Mouse (Mus musculus) 3T3-L1 (cell line): ENCODE data around the gene Acsm2.
"Not testable (repeated sequence)": the region's sequence is repeated elsewhere in the genome, so short reads cannot be mapped to it uniquely, and the experiment has no call there.

Experiments
- DNase-seq: peaks from one replicate; pipeline ENCODE4 v3.0.0-alpha.2; 2015; ENCODE audit warnings: low read depth, low spot score

Gene Acsm2

GRCm38 (mm10) chr7:119562476-119562875, 8.3 kb downstream of the Acsm2 start:
- not testable (repeated sequence) for DNase-seq

DNA sequence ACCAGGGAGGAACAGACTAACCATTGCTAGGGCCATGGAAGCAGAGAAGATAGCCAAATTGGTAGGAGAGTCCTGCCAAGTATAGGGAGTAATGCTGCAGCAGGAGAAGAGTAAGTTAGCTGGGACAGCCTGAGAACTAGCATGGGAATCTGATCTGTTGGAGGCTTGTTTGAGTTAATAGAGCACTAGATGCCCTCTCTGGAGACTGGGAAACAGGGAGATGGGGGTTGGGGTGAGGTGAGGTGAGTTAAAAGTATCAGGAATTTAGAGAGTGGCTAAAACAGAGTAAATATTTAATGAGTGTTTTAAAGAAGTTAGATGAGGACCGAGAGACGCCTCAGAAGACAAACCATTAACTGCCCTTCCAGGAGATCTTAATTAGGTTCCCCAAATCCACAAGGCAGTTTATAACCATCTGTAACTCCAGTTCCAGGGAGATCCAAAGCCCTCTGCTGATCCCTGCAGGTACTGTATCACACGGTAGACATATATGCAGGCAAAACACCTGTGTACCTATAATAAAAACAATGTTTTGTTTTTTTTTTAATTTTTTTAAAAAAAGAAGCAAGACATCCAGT, 40.5 kb downstream of the Acsm2 start:
- DNase-seq = no peak

DNA sequence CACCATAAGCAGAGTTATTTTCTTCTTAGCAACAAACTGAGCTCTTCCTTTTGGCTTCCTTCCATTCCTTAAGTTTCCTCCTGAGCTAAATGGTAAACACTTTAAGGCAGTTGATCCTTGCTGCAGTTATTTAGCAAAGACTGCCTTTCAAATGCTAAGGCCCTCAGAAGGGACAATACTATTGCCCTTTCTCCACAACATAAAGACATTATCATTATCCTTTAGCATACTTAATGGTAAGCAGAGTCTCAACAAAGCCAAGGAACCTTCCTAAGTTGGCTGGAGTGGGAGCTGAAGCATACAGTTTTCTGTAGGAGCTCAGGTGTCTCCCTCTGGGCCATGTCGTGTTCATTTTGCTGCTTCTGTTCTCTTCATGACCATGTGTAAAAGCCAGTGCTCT, 41.2 kb downstream of the Acsm2 start:
- no peak for DNase-seq

DNA sequence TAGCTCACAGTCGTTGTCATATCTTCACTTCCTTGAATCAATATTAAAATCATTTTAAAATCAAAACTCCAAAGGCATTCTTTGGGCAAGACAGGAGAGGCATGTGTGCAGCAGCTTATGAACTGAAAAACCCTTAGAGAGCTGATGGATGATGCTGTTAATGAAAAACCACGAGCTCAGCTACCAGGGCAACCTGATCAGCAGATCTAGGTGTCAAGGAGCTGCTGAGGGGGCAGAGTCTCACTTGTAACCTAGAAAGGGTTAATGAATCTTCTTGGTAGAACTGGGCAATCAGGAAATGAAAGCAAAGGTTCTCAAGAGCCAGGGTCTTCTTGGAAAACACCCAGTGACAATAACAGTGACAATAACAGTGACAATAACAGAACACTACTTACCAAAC, 42.4 kb downstream of the Acsm2 start:
- no peak for DNase-seq

DNA sequence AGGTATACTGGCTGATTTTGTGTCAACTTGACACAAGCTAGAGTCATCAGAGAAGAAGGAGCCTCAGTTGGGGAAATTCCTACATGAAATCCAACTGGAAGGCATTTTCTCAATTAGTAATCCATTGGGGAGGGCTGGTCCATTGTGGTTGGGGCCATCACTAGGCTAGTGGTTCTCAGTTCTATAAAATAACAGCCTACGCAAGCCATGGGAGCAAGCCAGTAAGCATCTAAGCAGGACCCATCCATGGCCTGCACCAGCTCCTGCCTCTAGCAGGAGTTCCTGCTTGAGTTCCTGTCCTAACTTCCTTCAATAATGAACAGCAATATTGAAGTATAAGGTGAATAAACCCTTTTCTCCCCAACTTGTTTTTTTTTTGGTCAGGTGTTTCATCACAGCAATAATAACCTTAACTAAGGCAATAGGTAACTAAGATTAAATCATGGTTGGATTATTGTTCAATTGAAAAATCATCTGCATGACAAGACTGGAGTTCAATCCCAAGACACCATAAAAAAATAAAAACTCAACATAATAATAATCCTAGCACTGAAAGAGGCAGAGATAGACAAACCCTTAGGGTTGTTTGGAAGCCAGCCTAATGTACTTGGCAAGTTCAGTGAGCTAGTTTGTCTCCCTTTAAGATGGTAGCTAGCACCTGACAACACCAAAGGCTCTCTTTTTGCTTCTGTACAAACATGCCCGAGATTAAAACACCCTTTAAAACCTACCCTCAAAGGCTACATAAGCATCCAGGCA, 47.2 kb downstream of the Acsm2 start:
- no peak for DNase-seq

GRCm38 (mm10) chr7:119601954-119602317, 47.8 kb downstream of the Acsm2 start:
- no peak for DNase-seq

GRCm38 (mm10) chr7:119604903-119605483, 50.9 kb downstream of the Acsm2 start:
- DNase-seq = no peak

GRCm38 (mm10) chr7:119605926-119606663, 52.0 kb downstream of the Acsm2 start:
- DNase-seq = no peak

GRCm38 (mm10) chr7:119606664-119607076, 52.5 kb downstream of the Acsm2 start, which contains the start of gene Acsm1:
Gene Acsm1, plus strand, starts transcription at chr7:119607026.
- DNase-seq = no peak

GRCm38 (mm10) chr7:119607796-119608515, 53.8 kb downstream of the Acsm2 start:
- DNase-seq = no peak

- DNase-seq = no peak
Observed at GRCm38 (mm10) chr7:119616531-119616930, 62.4 kb downstream of the Acsm2 start.

DNA sequence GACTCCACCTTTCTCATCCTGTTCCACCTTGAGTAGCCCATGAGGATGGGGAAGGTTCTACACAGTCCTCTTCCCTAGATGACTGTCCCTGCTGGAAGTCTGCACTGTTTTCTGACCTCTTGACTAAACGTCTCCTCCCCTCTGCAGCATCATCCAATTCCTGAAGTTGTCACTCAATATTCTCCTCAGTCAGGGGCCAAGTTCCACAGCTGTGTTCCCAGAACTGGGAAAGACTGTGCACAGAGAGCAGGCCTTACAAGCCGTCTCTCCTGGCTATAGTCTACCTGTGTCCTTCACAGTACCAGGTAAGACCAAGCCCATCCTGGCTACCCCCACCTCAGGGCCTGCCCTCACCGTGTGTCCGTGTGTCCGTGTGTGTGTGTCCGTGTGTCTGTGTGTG, 63.5 kb downstream of the Acsm2 start:
- no peak for DNase-seq

DNA sequence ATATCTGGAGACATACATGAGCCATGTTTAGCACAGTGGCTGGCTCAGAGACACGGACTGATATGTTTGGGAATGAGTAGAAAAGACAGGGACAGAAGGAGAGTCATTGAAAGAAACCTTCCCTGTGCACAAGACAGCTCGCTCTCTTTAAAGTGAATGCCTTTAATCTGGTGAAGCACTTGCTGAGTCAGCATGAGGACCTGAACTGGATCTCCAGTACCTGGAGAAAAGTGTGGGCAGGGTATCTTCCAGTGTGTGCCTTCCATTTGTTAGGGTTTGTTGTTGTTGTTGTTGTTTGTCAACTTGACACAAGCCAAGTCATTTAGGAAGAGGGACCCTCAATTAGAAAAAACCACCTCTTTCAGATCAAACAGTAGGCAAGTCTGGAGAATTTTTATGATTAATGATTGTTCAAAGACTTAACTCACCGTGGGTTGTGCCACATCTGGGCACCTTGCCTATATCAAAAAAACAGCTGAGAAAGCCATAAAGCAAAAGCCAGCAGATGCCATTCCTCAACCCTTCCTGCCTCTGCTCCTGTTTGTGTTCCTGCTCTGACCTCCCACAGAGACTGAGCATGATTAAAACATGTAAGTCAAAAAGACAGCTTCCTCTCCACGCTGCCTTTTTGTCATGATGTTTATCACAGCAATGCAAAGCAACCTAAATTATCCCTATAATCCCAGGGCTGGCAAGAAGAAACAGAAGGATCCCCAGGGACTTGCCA, 64.2 kb downstream of the Acsm2 start:
- DNase-seq = no peak

DNA sequence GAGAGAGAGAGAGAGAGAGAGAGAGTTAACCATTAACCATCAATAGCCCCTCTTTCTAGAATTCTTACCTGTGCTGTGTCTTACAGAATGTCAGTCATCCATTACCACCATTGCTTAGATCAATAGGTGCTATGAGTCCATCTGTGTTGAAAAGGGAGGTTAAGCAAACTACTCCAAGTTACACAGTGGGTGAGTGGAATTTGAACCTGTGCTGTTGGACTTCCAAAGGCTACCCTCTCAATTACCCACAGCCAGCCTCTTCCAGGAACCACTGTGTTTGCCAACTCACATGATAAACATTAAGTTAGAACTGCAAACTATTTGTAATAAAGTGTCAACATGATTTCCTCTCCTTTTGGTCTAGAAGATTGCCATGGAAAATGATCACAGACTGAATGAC, 66.0 kb downstream of the Acsm2 start:
- no peak for DNase-seq

DNA sequence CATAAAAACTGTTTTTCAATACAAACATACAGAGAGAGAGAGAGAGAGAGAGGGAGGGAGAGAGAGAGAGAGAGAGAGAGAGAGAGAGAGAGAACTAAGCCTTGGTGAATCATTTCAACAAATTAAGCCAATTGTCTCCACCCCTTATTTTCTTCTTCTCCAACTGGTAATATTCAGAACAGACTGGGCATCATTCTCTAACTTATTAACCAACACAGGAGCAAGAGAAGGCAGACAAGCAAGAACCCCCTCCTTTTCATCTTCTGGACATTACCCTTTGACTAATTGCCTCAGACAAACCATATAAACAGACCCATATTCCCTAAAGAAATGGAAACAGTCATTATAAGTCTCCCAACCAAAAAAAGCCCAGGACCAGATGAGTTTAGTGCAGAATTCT, 84.6 kb downstream of the Acsm2 start:
- no peak for DNase-seq

DNA sequence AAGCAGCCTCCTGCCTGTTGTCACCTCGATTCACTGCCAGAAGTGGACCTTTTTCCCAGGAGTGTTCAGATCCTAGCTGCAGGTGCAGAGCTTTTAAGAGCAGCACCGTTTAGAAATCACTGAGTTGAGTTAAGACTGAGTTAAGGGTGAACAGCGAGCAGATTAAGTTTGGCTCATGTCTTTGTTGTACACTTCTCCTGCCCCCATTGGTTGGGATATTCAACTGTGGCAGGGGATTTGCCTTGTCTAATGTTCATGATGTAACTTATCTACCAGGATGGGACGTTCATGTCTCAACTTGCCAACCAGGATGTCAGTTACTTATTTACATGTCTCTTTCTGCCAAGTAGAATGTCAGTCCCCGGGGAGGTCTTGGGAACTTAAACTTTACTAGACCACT, 88.2 kb downstream of the Acsm2 start:
- no peak for DNase-seq
